Mouse (Mus musculus) cerebellum, adult 2 months (tissue): ENCODE measurements around the gene Socs7. TPM values are rescaled to one million over a fixed set of nuclear protein-coding genes. Genes with fewer than 3 reads are reported as not detected.

ENCODE experiments used
- DNase-seq, 2 experiments: peaks; one replicate each; pipeline ENCODE4 v3.0.0; 2021
- H3K27ac ChIP-seq: fragments of 200-500 bp; 2 replicates; pipeline ENCODE4 v1.5.1; 2012; ENCODE audit warnings: low read length, control low read depth, inconsistent platforms; ENCODE audit not compliant: insufficient read depth
- H3K27me3 ChIP-seq: fragments of 200-500 bp; 2 replicates; pipeline ENCODE4 v1.6.1; 2012; ENCODE audit warnings: inconsistent platforms, mild to moderate bottlenecking, low read length, moderate library complexity; ENCODE audit not compliant: control insufficient read depth, insufficient read depth
- H3K4me1 ChIP-seq: fragments of 200-500 bp; 2 replicates; pipeline ENCODE4 v1.6.1; 2011; ENCODE audit warnings: low read length; ENCODE audit not compliant: control insufficient read depth, insufficient read depth
- H3K4me3 ChIP-seq: fragments of 200-500 bp; replicated peaks from 2 replicates; pipeline ENCODE3; 2011; ENCODE audit warnings: mild to moderate bottlenecking, low read depth, low read length, control low read depth; ENCODE audit not compliant: insufficient read depth
- CTCF ChIP-seq: fragments of 200-500 bp; IDR thresholded peaks from 2 replicates; pipeline ENCODE4 v1.5.1; 2011; ENCODE audit warnings: low read depth, mild to moderate bottlenecking, control low read depth, low read length, moderate library complexity, borderline replicate concordance; ENCODE audit not compliant: insufficient read depth
- POLR2A ChIP-seq: fragments of 200-500 bp; IDR thresholded peaks from 2 replicates; pipeline ENCODE4 v1.6.1; 2011; ENCODE audit warnings: low read length, control low read depth, borderline replicate concordance; ENCODE audit not compliant: insufficient read depth
- WGBS: fragments of 180-500 bp; shearing (Covaris S2); methylation state at CpG from one replicate; pipeline ENCODE4 v1.1.7; 2018; 5-methylcytosine and 5-hydroxymethylcytosine counted together
- polyA plus RNA-seq: library from polyadenylated mRNA; depleted of rRNA; stranded (reverse); fragments of >200 nt; gene quantifications from 2 replicates; pipeline ENCODE4 v1.2.3, GENCODE M21; 2012

The Socs7 gene
- polyA plus RNA-seq, 1 experiment, result 54.3 TPM

DNA sequence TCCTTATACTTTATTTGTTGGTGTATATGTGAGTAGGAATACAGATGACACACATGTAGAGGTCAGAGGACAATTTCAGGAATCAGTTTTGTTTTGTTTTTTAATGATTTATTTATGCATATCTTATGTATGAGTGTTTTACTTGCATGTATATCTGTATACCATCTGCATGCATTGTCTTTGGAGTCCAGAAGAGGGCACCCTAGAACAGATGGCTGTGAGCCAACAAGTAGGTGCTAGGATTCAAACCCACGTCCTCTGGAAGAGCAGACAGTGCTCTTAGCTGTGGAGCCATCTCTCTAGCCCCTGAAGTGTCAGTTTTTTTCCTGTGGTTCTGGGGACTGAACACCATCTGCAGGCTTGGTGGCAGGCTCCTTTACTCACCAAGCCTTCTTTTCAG is 37.1 kb upstream of the Socs7 start:
- Histone ChIP-seq H3K4me3 (no peak overlapping the region), H3K4me1 (no peaks in the 10 kb centered on the region), H3K27ac (no peak overlapping the region), H3K27me3 (no peaks in the 10 kb centered on the region)
- TF ChIP-seq POLR2A (no peak), CTCF (peak; percentile 19; the same call in 1 of the 2 replicates)
- 50% methylated on average over 1 of the region's 1 CpGs for WGBS
- DNase-seq, result no peak

DNA sequence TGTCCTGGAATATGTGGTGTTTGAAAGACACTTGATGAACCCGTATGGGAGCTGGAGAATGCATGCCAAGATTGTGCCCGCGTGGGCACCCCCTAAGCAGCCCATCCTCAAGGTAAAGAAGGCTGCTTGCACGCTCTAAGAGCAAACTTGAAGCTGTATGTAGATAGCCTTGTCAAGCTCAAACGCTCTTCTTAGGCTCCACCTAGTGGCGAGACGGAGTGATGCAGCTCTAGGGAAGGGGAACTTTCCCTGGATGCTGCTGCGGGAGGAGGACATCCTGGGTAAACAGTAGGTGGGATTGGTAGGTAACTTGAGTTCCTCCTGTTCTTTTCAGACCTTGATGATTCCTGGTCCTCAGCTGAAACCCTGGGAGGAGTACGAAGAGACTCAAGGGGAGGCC is 34.2 kb upstream of the Socs7 start:
- TF ChIP-seq POLR2A (no peak), CTCF (peak; percentile 91)
- Histone ChIP-seq H3K27me3 (no peaks in the 10 kb centered on the region), H3K4me3 (no peak overlapping the region), H3K4me1 (no peaks in the 10 kb centered on the region), H3K27ac (no peak overlapping the region)
- 19% methylated on average over 9 of the region's 9 CpGs for WGBS
- DNase-seq, result peak; percentile 50 to 74

DNA sequence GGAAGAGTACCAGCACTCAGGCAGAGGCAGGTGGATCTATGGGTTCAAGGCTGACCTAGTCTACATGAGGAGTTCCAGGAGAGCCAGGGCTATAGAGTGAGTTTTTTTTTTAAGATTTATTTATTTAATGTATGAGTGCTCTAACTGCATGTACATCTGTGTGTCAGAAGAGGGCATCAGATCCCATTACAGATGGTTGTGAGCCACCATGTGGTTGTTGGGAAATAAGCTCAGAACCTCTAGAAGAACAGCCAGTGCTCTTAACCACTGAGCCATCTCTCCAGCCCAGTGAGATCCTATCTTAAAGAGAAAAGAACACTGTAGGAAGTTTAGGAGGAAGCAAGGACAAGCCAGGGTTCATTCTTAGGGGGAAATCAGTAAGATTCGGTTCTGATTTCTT is 32.0 kb upstream of the Socs7 start:
- 97% methylated on average over 1 of the region's 1 CpGs for WGBS
- Histone ChIP-seq H3K4me1 (peaks cover 3% of the 10 kb centered on the region; the same call in 1 of the 2 replicates), H3K27me3 (no peaks in the 10 kb centered on the region), H3K4me3 (no peak overlapping the region), H3K27ac (no peak overlapping the region)
- TF ChIP-seq POLR2A, result no peak
- TF ChIP-seq CTCF, result no peak
- DNase-seq, result no peak

DNA sequence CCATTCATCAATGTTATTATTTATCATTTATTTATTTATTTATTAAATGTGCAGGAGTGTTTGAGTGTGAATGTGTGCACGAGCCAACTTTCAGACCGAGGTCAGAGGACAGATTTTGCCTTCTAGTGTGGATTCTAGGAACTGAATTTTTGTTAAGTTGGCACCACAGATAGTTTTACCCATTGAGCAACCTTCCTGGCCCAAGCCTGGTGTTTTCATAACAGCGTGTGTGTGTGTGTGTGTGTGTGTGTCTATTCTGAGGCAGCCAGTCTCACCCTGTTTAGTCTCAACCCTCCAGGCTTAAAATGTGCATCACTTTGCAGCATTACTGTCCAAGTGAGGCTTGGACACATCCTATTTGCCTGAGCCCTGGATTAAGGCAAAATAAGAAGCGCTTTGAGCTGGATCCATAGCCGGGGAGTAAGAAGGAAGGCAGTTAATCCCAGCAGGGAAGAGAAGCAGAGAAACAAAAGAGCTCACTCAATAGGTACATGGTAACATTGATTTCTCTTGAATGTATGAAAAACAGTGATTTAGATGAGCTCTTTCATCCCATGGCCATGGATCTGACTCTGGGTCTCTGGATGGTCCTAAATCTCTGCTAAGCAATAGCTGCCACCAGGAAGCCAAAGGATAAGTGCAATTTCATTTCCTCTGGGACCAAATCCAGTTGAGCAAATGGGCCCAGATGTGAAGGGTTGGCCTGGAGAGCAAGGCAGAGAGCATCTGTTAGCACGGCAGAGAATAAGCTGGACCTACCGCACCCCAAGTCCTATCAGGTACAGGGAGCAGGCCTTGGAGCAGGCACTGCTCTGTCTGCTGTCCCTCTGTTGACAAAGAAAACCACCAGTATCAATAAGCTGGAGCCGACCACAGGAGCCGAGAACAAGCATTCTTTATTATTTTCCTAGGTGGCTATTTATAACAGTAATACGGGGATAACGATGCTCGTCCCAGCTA is 30.8 kb upstream of the Socs7 start:
- 86% methylated on average over 12 of the region's 12 CpGs for WGBS
- Histone ChIP-seq H3K4me3 (no peak overlapping the region), H3K27ac (no peak overlapping the region), H3K4me1 (peaks cover 3% of the 10 kb centered on the region; the same call in 1 of the 2 replicates), H3K27me3 (no peaks in the 10 kb centered on the region)
- TF ChIP-seq POLR2A (no peak), CTCF (no peak)
- no peak for DNase-seq

DNA sequence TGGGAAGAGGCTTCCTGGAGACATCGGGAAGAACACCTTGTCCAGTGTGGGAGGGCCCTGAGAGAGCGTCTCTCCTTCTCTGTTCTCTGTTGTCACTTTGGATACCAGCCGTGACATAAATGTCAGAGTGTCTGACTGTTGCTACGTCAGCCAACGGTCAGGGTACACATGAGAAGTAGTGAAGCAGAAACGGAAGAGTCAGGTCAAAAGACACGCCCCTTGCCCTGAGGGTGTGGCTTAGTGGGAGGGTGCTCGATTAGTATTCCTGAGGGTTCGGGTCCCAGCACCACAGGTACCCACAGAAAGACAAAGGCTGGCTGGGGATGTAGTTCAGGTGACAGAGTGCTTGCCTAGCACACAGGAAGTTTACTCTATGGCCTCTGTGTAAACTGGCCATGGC is 29.3 kb upstream of the Socs7 start:
- TF ChIP-seq CTCF (no peak), POLR2A (no peak)
- Histone ChIP-seq H3K27ac (no peak overlapping the region), H3K4me1 (peaks cover 3% of the 10 kb centered on the region; the same call in 1 of the 2 replicates), H3K4me3 (no peak overlapping the region), H3K27me3 (no peaks in the 10 kb centered on the region)
- DNase-seq, result no peak
- WGBS, result 62% methylated on average over 9 of the region's 9 CpGs

DNA sequence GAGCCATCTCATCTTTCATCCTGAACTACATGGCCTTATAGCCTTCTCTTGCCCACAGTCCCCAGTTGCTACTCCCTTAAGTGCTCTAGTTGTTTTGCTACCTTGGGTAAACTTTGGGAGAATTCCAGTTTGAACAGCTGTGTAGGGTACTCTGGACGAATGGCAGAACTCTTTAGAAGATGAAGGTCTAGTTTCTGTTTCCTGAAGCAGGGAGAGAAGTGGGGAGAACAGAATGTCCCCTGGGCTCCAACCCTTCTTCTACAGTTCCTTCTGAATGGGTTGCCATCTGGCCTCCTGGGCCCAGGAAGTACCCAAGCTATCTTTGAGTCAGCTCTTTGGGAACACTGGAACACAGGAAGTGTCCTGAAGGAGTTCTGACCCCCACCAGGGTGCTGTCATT is 28.5 kb upstream of the Socs7 start:
- Histone ChIP-seq H3K4me3 (no peak overlapping the region), H3K4me1 (peaks cover 5% of the 10 kb centered on the region; the same call in 1 of the 2 replicates), H3K27me3 (no peaks in the 10 kb centered on the region), H3K27ac (no peak overlapping the region)
- no peak for TF ChIP-seq CTCF
- no peak for TF ChIP-seq POLR2A
- WGBS, result 45% methylated on average over 1 of the region's 1 CpGs
- no peak for DNase-seq

DNA sequence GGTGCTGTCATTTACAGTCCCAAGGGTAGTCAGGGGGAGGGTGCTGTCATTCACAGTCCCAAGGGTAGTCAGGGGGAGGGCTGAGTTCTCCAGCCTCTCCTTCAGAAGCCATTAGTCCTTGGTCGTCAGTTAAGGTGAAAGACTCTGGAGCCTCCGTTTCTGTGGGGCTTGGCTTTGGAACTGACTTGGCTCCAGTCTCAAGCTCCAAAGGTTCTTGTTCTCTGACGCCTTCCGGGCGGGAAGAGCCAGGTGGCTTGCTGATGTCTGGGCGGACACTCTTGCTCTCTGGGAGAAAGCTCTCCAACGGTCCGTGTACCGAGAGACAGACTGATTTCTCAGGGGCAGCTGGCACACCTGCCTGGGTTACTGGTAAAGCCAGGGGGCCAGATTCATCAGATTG is 28.0 kb upstream of the Socs7 start:
- no peak overlapping the region for H3K4me3 ChIP-seq
- WGBS, result 24% methylated on average over 9 of the region's 9 CpGs
- H3K27ac ChIP-seq, result no peak overlapping the region
- H3K4me1 ChIP-seq, result peaks cover 5% of the 10 kb centered on the region; the same call in 1 of the 2 replicates
- no peak for TF ChIP-seq CTCF
- TF ChIP-seq POLR2A, result no peak
- no peak for DNase-seq
- H3K27me3 ChIP-seq, result no peaks in the 10 kb centered on the region

DNA sequence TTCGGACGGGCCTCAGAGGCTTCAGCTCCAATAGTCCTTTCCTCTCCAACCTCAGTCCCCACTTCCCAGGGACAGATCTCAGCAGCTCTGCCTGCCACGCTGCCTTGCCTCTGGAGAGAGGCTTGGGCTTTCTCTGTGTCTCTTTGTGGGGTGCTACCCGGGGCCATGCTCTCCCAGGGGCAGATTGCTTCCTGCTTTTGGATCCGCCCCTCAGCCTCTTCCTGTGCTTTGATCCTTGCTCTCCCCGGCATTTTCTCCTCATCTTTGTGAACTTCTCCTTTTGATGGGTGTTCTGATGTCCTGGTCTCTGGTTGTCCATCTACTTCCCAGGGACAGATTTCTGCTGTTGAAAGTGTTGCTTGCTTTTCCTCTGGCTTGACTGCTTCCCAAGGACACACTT is 26.1 kb upstream of the Socs7 start:
- TF ChIP-seq POLR2A (no peak), CTCF (no peak)
- no peak overlapping the region for H3K27ac ChIP-seq

More for the DNA sequence above, 26.1 kb upstream of the Socs7 start:
- WGBS, result 78% methylated on average over 6 of the region's 6 CpGs
- Histone ChIP-seq H3K4me3 (no peak overlapping the region), H3K4me1 (peaks cover 5% of the 10 kb centered on the region; the same call in 1 of the 2 replicates), H3K27me3 (no peaks in the 10 kb centered on the region)
- no peak for DNase-seq
